Mouse (Mus musculus) kidney, postnatal 36 days (tissue): ENCODE measurements at regions not wholly inside any gene's neighbourhood (a gene's known extent, or its start where the extent isn't known, plus 50 kb on each side); places are given as distances from the start of the nearest gene placed in this dataset.

Source experiments
- DNase-seq, 2 experiments: peaks; one replicate each; pipeline ENCODE4 v3.0.0; 2021 to 2022; ENCODE audit warnings: mixed read lengths in 2 of 2

DNA sequence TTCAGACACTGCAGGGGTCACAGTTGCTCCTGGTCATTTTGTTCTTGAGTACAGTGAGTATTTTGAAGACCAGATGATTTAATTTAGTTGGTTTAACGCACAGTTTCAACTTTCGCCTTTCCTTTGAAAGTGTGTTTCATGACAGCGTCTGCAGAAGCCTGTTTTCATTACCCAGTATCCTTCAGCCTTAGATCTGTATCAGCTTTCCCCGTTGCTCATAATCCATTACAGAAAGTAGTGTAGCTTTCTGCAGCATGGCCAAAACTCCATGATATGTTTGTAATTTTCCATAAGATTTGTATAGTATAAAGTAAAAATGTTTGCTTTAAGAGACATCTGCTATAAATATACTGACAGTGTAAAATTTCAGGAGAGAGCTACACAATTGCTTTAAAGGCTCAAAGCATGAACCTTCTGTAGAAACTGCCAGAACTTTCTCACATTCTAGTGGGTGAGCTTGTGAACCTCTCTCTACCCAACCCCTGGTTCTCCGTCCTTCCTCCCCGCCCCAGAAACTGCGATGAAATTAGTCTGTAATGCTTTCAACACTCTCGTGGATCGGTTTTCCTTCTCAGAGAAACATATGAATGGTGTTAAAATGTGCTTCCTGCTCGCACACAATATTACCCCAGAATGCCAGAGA lies 506.6 kb upstream of the Adgrl2 start:
- no peak for DNase-seq

DNA sequence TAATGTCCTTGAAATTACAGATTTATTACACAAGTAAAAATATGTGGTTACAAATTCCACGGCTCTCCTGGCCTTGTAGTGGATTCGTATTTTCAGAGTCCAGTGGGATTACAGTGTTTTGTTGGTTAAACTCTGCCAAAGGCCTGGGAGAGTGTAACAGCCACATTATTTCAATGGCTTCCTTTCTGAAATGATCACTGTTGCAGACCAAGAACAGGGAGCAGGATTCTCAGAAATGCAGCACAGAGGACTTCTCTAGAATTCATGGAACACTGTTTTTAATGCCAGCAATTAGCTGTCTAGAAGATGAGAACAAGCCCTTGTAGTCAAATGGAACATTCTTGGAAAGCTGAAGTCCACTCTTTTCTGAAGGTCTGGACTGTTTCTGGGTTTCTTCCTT lies 505.8 kb upstream of the Adgrl2 start:
- no peak for DNase-seq

DNA sequence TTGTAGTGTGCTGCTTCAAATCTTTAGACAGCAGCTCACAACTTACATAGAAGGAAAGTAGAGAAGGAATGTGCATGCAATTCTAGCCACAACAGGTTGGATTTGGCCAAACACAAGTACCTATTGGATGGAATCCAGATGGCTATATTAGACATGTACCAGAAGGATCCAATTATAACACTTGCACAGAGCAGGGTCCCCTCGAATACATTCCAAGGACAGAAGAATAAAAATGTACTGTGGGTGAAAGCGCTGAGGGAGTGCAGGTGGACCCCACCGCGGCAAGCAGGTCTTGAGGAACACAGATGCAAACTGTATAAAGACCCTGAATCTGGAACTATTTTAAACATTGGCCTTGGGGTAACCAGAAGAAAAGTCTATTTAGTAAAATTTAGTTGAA lies 497.8 kb upstream of the Adgrl2 start:
- DNase-seq = no peak

DNA sequence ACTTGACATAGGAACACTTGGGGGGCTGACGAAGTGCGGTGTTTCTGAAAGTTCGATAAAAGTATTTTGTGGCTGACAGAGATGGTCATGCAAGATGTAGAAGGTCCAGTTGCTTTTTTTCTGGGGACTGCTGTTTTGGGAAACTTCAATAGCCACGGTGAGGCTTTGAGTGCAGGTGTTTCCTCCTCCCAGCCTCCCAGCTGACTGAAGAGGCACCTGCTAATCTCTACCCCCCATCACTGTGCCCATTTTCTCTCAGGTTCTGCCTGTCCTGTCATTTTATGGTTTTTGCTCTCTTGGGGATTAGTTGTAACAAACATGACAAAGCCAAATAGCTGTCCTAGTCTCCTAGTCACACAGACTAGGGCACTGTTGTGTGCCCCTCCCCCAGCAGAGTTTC lies 495.1 kb upstream of the Adgrl2 start:
- DNase-seq = no peak

DNA sequence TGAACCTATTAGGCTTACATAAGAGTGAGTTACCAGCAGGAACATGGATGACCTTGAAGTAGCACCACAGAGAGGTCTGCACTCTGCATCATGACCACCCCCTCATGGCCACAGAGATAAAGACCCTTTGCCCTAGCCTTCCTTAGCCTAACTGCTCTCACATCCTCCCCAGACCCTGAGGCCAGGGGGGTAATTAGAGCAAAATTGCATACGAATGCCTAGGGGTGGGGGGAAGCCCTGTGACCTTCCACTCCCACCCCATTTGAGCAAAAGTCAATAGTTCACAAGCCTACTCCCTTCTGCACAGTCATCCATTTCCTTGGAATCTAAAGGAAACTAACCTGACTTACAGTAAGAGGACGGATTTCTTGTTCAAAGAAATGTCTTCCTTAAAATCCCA lies 494.0 kb upstream of the Adgrl2 start:
- DNase-seq = no peak

DNA sequence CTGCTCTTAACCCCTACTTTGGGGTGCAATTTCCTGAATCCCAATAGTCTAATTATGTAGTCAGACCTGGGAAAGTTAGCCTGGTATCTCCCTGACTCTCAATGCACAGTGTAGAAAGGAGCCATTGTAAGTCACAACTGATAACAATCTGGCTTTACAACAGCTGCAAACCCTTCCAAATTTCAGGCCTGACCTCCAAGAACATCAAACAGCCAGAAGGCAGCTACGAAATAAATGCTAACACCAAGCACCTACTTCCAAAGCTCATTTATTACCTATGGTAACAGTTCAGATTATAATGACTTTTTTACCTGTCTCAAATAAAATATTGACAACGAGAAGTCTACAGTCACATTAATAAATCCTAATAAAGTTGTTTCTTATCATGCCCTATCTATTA lies 485.8 kb upstream of the Adgrl2 start:
- no peak for DNase-seq

DNA sequence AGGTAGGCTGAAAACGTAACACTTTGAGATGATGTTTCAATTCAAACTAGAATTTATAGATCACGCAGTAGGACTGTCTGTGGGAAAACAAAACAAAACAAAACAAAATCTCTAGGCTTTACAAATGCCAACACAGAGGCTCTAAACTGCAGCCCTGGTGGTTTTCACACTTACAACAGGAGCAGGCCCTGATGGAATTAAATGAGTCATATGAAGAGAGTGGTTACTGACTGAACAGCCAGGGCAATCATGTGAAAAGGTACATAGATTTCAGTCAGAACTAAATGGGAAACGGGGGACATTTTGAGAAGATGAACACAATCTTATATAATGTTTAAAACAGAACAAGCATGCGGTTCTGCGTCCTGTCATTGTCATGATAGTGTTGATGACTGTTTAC lies 476.6 kb upstream of the Adgrl2 start:
- DNase-seq = no peak

DNA sequence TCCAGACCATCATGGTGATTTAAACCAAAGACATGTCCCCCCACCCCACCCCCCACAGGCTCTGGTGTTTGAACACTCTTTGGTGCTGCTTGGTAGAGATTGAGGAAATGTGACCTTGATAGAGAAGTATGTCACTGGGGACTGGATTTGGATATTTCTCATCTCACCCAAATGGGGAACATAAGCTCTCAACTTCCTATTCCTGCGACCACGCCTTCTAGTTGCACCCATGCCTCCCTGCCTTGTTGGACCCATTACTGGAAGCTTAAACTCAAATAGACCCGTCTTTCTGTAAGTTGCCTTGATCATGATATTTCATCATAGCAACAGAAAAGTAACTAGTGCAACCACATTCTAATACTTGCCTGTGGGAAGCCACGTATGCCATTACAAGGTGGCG lies 474.2 kb upstream of the Adgrl2 start:
- no peak for DNase-seq

DNA sequence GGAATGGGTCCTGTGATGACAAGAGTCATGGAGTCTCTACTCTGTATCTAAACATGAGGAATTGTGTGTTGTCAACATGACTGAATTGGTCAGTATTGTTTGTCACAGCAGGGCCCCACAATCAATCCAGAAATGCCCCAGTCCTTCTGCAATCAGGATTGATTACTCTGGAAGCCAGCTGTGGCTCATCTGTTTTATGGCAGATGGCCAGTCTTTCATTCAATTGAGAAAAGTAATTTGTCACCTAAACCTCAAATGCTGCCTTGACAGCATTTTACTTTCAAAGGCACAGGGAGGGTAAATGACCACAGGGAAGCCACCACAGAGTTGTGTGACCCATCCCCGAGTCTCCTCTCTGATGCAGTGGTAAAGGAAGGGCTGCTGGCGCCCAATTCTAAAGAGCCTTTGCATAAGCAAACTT lies 471.8 kb upstream of the Adgrl2 start:
- no peak for DNase-seq

DNA sequence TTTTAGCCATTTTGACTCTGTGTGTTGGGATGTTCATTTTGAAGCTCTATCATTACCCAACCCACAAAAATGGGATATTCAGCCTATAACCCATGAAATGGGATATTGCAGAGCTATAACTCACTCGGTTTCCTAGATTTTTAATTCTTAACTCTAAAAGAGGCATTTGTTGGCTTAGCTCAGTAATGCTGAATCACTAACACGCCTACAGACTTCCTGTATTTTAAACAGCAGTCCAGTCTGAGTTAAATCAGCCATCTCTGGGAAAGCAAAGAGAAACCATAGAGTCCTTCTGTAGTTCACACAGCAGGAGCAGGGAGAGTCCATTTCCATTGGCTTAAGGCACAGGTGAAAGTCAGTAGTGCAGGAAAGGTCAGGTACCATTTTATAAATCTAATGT lies 471.3 kb upstream of the Adgrl2 start:
- DNase-seq = no peak

DNA sequence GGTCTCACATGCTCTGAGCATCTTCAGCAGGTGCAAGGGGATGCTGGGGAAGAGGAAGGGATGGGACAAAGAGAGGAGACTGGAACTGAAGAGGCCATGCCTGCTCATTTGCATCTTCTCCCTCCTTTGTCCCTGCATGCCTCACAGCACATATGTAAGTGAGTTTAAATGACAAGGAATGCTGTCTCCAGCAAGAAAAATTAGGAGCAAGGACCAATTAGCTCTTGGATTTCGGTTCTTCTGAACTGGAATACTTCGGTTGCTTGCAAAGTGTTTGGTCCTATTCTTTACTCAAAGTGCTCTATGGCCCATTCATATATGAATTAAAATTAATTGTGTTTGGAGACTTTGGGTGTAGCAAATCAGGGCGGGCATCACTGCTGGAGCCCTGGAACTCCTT lies 459.0 kb upstream of the Adgrl2 start:
- DNase-seq = no peak

DNA sequence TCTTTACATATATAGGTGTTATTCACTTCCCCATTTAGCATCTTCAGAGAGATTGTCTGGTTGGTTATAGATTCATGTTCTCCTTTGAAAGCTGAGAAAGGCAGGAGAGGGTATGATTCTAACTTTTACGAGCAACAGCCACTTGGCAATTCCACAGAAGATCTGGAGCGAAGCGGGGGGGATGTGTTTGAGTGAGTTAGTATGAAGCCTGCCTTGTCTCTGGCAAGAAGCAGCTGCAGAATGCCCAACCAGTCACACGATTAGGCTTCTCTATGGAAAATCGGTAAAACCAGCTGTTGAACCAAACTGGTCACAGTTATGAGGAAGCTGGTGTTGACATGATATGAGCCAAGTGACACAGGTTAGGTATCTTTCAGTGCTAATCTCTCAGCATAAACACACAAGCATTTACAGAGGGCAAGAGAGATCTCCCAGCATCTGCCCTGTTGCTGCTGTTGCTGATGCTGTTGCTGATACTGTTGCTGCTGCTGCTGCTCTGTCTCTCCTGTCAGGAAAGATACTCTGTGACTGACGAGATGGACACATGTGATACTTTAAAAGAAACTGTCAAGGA lies 455.7 kb upstream of the Adgrl2 start:
- DNase-seq = no peak

DNA sequence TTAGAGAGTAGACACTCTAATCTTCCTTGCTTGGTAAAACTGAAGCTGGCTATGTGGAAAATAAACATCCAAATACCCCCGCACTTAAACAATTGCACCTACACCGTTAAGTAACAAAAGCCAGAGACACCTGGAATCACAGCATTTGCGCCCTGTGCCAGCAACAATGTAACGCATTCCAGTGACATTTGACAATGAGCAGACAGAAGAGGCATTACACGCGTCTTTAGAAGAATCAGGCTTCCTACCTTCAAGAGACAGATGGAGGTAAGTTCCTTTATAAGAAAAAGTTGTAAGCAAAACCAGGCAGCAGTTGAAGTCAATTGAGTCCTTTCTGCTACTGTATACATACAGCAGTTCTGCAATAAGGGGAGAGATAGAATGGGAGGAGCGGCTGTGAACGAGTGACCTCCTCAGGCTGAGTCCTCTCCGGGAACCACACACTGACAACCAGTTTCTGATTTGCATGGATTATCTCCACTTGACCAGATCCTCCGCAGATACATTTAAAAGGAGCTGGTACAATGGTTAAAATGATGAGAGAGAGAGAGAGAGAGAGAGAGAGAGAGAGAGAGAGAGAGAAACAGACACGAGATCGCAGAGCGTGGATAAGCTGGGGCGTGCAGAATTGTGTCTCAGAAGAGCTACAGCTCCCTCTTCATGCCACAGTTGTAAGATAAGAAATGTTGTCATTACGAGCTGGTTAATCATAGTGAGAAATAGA lies 454.7 kb upstream of the Adgrl2 start:
- peak; percentile 39 to 44 for DNase-seq

DNA sequence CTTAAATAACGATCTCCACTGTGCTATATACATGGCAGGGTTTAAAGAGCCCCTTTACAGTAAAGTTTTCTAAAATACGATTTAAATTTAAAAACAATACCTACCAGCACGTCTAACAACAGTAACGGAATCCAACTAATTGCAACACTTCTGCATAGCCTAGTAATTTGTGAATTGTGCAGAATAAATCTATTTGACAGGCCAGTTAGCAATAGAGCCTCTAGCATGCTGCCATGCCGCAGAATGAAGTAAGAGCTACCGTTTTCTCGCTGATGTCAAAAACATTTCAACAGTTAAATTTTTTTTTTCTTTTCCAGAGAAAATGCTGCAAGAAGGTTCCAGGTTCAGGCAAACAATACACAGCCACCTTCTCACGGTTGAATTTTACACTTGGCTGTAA lies 454.0 kb upstream of the Adgrl2 start:
- no peak for DNase-seq

DNA sequence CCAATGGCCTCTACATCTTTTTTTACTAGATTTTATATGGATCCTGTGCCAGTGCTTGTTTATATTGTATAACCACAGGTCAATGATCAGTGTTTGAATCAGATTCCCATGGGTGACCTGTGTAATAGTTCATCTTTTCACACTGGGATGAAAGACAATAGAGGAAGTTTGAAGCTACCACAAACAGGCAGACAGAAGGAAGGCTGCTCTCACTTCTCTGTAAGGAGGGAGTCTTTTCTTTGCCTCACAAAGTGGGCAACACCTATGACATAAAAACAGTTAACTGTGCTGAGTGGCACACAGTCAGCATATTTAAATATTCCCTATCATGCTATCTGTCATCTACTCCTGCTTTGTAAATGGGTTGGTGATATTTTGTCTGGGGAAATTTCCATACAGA lies 450.9 kb upstream of the Adgrl2 start:
- no peak for DNase-seq

DNA sequence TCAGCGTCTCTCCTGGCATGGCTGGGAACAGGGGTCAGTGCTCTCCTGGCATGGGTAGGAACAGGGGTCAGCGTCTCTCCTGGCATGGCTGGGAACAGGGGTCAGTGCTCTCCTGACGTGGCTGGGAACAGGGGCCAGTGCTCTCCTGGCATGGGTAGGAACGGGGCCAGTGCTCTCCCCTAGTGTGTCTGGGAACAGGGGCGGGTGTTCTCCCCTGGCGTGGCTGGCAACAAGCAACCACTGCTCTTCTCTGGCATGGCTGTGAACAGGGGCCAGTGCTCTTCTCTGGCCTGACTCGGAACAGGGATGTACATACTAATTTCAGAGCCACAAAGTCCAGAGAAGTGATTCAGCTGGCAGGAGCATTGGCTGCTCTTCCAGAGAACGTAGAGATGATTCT lies 447.4 kb upstream of the Adgrl2 start:
- DNase-seq = peak in 1 of 2 experiments; percentile 28

DNA sequence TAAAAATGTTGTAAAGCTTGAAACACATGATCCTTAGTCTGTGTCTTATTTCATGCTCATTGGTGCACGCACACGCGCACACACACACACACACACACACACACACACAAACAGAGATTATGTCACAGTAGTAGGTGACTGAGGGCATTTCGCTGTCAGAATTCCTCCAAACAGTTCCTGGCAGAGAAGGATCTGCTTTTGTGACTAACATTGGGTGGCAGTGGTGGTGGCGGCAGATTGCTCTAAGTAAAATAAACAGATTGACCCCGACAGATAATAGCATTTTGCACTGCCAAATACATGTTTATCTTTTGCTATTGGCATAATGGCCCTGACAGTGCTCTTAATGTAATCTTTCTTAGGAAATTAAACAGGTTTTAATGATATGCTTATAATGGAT lies 446.6 kb upstream of the Adgrl2 start:
- DNase-seq = no peak

DNA sequence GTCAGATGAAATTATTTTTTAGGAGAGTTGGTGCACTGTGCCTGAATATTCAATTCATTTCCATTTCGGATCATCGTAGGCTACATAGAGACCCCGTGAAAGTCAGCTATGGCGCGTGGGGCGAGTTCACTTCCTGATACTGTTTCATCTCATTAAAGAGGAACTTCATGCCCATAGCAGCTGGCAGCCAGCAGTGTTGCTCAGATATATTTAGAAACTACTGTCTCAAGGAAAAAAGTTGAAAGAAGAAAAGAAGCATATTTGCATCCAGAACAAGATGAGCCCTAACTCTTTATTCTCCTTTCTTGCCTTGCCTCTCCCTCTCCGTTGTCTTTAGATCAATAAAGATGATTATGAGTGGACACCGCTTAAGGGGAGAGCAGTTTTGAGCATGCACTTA lies 446.1 kb upstream of the Adgrl2 start:
- no peak for DNase-seq

DNA sequence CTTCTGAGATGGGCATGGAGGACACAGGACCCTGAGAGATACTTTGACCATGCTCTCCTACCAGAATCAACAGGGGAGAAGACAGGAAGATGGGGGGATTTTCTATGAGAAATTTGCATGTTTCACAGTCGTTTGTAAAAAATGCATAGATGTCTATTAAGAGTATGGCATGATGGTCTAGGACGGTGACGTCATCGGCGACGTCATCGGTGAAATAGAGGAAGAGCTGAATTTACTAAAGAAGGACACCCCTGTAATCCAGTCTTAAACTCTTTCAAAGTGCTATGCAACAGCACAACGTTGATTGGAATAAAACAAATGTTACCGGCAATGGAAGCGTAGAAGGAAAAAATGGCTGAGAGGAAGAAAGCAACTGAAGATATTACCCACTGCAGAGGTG lies 441.4 kb upstream of the Adgrl2 start:
- no peak for DNase-seq

DNA sequence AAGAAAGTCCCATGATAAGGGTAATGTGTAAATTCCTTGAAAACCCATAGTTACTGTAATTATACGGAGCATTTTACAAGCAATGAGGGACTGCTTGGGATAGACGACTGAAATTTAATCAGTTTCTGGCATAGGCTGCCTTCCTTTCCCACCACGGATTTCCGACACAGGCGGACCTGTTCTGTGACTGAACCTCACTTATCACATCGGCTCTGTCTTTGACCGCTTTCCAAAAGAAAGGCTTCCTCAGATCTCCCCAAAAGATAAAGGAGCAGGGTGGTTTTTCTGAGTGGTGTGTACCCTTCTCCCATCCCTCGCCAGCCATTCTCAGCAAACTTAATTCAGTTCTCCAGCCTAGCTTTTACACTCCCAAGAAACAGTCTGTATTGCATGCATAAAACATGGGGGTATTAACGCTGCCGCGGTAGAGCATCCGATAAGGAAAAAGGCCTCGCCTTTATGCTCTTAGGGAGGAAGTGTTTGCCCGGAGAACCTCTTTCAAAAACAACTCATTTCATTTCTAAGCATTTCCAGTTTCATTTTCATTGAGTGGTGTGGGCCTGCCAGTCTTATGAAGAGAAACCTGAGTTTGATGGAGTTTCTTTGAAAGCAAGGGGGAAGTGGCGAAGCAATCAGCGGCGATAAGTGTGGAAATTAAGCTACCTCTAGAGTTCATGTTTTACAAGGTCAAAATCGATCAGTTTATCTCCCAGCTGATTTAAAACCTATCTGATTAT lies 435.8 kb upstream of the Adgrl2 start:
- DNase-seq = no peak

DNA sequence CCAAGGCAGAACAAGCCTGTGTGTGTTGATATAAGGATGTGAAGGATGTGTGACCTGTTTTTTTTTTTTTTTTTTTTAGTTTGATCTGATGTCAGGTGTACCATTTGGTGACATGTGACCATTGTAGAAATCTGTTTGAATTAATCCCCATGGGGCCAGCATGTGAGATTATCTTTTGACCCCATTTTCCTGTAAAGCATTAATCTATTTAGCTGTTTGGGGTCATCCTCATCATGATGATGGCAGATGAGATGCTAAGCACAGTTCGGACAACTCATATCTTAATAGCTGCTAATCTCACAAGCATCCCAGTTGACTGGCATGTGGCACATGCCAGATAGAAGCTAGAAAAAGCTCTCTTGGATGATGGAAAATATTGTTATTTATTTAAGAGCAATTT lies 434.0 kb upstream of the Adgrl2 start:
- DNase-seq = no peak

DNA sequence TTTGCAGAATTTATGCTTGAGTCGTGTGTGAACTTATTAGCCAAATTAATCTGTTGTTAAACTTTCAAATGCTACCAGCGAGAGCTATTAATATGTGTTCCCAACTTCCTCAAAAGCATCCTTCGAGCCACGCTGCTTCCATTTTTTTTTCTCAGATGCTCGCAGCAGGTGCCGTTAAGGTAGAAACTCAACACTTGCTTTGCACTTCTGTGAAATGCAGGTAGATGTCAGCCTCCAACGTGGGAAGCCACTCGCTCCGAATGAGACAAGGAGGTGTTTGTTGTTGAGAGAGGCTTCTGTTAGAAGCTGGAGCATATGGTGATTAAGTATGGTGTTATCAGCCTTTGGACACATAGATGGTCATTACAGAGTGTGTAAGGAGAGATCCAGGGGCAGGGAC lies 433.1 kb upstream of the Adgrl2 start:
- no peak for DNase-seq

DNA sequence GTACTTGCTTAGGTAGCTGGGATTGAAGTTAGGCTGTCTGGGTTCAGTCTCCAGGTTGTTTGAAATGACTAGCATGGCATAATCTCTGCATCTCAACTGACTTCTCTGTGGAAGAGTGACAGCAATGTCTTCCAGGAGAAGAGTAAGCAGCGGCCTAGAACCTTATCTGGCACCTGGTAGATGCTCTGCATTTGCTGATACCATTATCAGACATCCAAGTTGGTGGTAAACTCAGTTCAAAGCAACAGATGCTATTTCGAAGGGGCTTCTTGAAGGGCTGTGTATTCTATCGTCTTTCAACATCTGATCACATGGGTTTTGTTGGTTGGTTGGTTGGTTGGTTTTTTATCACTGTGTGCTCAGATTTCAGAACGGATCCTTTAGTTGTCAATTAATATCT lies 424.7 kb upstream of the Adgrl2 start:
- no peak for DNase-seq

DNA sequence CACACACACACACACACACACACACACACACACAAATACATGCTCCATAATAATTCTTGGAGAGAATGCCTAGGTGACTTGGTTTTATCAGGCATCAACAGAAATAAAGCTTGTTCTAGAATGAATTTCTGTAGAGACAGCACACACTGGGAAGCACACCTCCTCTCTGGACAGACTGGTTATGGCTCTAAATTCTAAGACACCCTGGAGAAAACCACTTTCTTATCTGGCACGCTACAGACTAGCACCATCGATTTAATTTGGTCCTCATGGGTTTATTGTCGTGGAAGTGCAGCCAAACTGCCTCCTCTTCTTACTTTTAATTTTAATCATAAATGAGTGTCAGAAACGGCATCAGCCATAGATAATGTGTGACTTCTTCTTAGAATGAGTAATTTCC lies 422.8 kb upstream of the Adgrl2 start:
- no peak for DNase-seq
